Mouse (Mus musculus): ENCODE data around the gene Arpc1b. TPM values are rescaled to one million over a fixed set of nuclear protein-coding genes. Genes with fewer than 3 reads are reported as not detected.

Gene Arpc1b
- polyA plus RNA-seq, 1 experiment from 2014 or later, result 214 TPM

DNA sequence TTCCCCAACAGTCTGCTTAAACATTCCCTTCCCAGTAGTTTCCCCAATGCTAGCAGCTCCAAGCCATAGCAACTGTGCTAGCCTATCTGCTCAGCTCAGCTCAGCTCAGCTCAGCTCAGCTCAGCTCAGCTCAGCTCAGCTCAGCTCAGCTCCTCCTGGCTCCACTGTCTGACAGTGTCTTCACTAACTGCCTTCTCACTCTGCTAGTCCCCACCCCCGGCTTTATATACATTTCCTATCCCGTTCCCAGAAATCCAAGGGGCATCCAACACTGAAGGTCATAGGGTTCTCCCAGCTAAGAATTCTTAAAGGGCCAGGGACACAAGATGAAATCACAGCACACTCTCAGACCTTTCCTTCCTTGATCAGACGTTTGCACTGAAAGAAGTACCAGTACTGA lies 50.7 kb downstream of the Arpc1b start:
- Histone ChIP-seq H3K4me2 (peak overlapping the region; percentile 31; the same call in 1 of the 2 replicates), H3K36me3 (peaks cover 24% of the 10 kb centered on the region), H3K27me3 (no peaks in the 10 kb centered on the region), H3K9me3 (replicated peaks) (no peaks in the 10 kb centered on the region), H3K4me1 (replicated peaks) (peaks cover 30% of the 10 kb centered on the region), H3K27ac (no peak overlapping the region), H3K4me3 (peak overlapping the region; percentile 9; the same call in 1 of the 2 replicates), H3K9ac (no peak overlapping the region)
- 50% methylated on average over 3 of the region's 3 CpGs for WGBS
- ATAC-seq (replicated peaks; ENCODE audit: insufficient number of reproducible peaks, insufficient read depth, low FRiP score, low read depth), result no peak

DNA sequence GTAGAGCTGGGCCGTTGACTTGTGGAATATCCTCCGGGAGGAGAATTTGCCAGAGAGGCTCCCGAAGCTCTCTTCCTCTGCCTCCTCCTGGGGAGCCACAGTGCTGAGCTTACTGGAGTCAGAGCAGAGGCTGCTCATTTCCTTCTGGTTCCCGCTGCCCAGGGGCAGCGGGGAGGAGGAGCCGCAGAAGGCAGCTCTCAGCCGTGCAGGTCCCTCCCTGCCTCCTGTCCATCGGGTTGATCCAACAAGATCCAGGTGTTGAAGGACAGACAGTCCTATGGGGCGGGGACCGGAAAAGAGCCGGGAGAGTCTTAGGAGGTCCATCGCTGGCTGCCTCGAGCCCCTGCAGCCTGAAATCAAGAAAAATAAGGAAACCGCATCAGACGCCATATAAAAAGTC lies 51.2 kb downstream of the Arpc1b start:
- Histone ChIP-seq H3K27ac (no peak overlapping the region), H3K4me1 (replicated peaks) (peaks cover 30% of the 10 kb centered on the region), H3K27me3 (no peaks in the 10 kb centered on the region), H3K4me3 (no peak overlapping the region), H3K9me3 (replicated peaks) (no peaks in the 10 kb centered on the region), H3K4me2 (peak overlapping the region; percentile 31; the same call in 1 of the 2 replicates), H3K36me3 (peaks cover 23% of the 10 kb centered on the region), H3K9ac (no peak overlapping the region)
- 72% methylated on average over 15 of the region's 15 CpGs for WGBS
- ATAC-seq (replicated peaks; ENCODE audit: insufficient number of reproducible peaks, insufficient read depth, low FRiP score, low read depth), result no peak

DNA sequence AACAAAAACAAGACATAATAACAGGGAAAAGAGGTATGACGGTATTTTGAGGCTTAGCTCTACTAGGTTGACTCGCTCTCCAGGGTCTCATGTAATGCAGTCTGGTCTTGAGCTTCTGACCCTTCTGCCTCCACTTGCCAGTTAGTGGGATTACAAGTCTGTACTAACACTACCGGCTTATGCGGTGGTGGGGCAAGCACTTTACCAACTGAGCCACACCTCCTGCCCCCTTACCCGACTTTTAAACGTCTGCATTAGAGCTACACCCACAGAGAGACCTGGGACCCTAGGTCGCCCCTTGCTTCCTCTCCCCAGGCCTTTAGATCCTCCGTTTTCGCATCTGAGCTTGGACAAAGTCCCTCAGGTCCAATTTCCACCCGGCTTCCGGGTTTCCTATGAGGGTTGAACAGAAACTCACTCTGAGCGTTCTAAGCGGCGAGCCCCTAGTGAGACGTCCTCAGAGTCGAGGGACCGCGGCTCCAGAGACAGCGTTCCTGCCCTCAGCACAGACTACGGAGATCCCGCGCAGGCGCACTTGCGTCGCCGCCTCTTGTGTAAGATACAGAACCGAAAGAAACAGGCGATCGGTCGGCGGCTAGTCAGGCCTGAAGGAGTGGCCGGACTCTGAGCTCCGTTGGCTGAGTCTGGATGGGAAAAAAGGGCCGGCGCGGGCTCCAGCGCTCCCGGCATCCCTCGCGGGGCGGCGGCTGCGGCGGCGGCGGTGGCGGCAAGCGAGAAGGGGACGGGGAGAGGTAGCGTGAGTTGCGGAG lies 52.7 kb downstream of the Arpc1b start, which contains the start of the genes Ptcd1 and Cpsf4:
Gene Ptcd1 (minus strand): TSS at position 573 of the 770 bp plus-strand sequence.
Gene Cpsf4 (plus strand): TSS at position 678 of the 770 bp plus-strand sequence.
- no peaks in the 10 kb centered on the region for H3K9me3 ChIP-seq (replicated peaks)
- H3K27ac ChIP-seq, result peak within 1 kb of the TSS; percentile 93
- H3K4me3 ChIP-seq, result peak within 1 kb of the TSS; percentile 91
- H3K36me3 ChIP-seq, result peaks cover 20% of the 10 kb centered on the region
- under 1% methylated on average over 50 of the region's 51 CpGs for WGBS
- H3K27me3 ChIP-seq, result no peaks in the 10 kb centered on the region
- peak; percentile 92 for ATAC-seq (replicated peaks; ENCODE audit: insufficient number of reproducible peaks, insufficient read depth, low FRiP score, low read depth)
- peak within 1 kb of the TSS; percentile 95 for H3K9ac ChIP-seq
- peak within 1 kb of the TSS; percentile 87 for H3K4me2 ChIP-seq
- peaks cover 30% of the 10 kb centered on the region for H3K4me1 ChIP-seq (replicated peaks)

DNA sequence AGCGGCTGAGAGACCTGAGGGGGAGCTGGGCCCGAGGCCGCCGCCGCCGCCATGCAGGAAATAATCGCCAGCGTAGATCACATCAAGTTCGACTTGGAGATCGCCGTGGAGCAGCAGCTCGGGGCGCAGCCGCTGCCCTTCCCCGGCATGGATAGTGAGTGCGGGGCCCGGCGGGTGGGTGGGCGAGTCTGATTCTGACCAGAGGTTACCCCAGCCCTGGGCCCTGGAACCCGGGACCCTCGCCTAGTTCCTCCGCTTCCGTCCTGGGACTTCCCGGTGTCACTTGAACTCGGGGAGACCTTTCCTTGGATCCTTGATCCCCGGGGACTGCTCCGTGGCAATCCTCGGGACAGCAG lies 53.3 kb downstream of the Arpc1b start:
- no peaks in the 10 kb centered on the region for H3K27me3 ChIP-seq
- H3K4me2 ChIP-seq, result peak overlapping the region; percentile 87
- peaks cover 26% of the 10 kb centered on the region for H3K36me3 ChIP-seq
- peak; percentile 18 for ATAC-seq (replicated peaks; ENCODE audit: insufficient number of reproducible peaks, insufficient read depth, low FRiP score, low read depth)
- peak overlapping the region; percentile 95 for H3K9ac ChIP-seq
- H3K4me1 ChIP-seq (replicated peaks), result peaks cover 30% of the 10 kb centered on the region
- H3K9me3 ChIP-seq (replicated peaks), result no peaks in the 10 kb centered on the region
- peak overlapping the region; percentile 91 for H3K4me3 ChIP-seq
- WGBS, result under 1% methylated on average over 28 of the region's 28 CpGs
- H3K27ac ChIP-seq, result peak overlapping the region; percentile 93

DNA sequence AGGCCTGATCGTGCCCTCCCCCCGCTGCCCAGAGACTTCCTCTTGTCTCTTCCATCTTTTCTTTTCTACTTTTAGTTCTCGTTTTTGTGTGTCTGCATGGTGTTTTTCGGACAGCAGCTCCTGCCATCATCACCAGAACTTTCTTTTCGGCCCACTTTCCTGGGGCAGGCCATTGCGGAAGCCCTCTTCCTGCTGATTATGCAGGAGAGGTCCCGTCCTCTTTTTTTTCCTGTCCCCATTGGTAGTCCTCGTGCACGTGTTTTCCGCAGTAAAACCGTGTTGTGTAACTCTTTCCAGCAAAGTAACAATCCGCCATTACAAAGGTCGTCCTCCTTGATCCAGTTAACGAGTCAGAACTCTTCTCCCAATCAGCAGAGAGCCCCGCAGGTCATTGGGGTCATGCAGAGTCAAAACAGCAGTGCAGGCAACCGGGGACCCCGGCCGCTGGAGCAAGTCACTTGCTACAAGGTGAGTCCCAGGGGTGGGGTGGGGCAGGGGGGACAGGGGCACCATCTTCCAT lies 64.5 kb downstream of the Arpc1b start:
- Histone ChIP-seq H3K9me3 (replicated peaks) (no peaks in the 10 kb centered on the region), H3K36me3 (peaks cover 97% of the 10 kb centered on the region), H3K27me3 (no peaks in the 10 kb centered on the region), H3K27ac (no peak overlapping the region), H3K4me2 (no peak overlapping the region), H3K4me3 (no peak overlapping the region), H3K4me1 (replicated peaks) (peaks cover 5% of the 10 kb centered on the region; the same call in 1 of the 2 replicates), H3K9ac (no peak overlapping the region)
- ATAC-seq (replicated peaks; ENCODE audit: insufficient number of reproducible peaks, insufficient read depth, low FRiP score, low read depth), result no peak
- WGBS, result 83% methylated on average over 18 of the region's 18 CpGs

Other genes starting within 250 kb of the Arpc1b start
- 11.3 and 13.8 TPM in 2 replicates for gene Smurf1, start 148.4 kb upstream of the Arpc1b start, polyA plus RNA-seq (2015; fragmentation: Nextera tagmentation; extraction: Ambion mirVana)
- not detected in 2 replicates for gene Gm4871, start 81.5 kb upstream of the Arpc1b start, polyA plus RNA-seq (2015; fragmentation: Nextera tagmentation; extraction: Ambion mirVana)
- gene 1700018F24Rik, start 71.2 kb upstream of the Arpc1b start, polyA plus RNA-seq (2015; fragmentation: Nextera tagmentation; extraction: Ambion mirVana), result not detected in 2 replicates
- 86.8 and 96.4 TPM in 2 replicates for gene Arpc1a, start 30.4 kb upstream of the Arpc1b start, polyA plus RNA-seq (2015; fragmentation: Nextera tagmentation; extraction: Ambion mirVana)
- not detected in 2 replicates for gene Kpna7, start 30.2 kb upstream of the Arpc1b start, polyA plus RNA-seq (2015; fragmentation: Nextera tagmentation; extraction: Ambion mirVana)
- 52.1 and 65.4 TPM in 2 replicates for gene Pdap1, start 26.0 kb downstream of the Arpc1b start, polyA plus RNA-seq (2015; fragmentation: Nextera tagmentation; extraction: Ambion mirVana)
- 113 and 116 TPM in 2 replicates for gene Bud31, start 26.1 kb downstream of the Arpc1b start, polyA plus RNA-seq (2015; fragmentation: Nextera tagmentation; extraction: Ambion mirVana)
- gene Ptcd1, start 52.9 kb downstream of the Arpc1b start, polyA plus RNA-seq (2015; fragmentation: Nextera tagmentation; extraction: Ambion mirVana), result 11.9 and 15.8 TPM in 2 replicates
- 20.9 and 28.2 TPM in 2 replicates for gene Cpsf4, start 53.0 kb downstream of the Arpc1b start, polyA plus RNA-seq (2015; fragmentation: Nextera tagmentation; extraction: Ambion mirVana)
- 1,147 and 1,514 TPM in 2 replicates for gene Atp5j2, start 77.8 kb downstream of the Arpc1b start, polyA plus RNA-seq (2015; fragmentation: Nextera tagmentation; extraction: Ambion mirVana)
- 6.0 and 7.4 TPM in 2 replicates for gene Zkscan14, start 87.7 kb downstream of the Arpc1b start, polyA plus RNA-seq (2015; fragmentation: Nextera tagmentation; extraction: Ambion mirVana)
- 8.4 and 10.3 TPM in 2 replicates for gene Zkscan5, start 90.3 kb downstream of the Arpc1b start, polyA plus RNA-seq (2015; fragmentation: Nextera tagmentation; extraction: Ambion mirVana)
- gene Zfp655, start 117.5 kb downstream of the Arpc1b start, polyA plus RNA-seq (2015; fragmentation: Nextera tagmentation; extraction: Ambion mirVana), result 27.4 and 29.6 TPM in 2 replicates
- gene Zscan25, start 166.3 kb downstream of the Arpc1b start, polyA plus RNA-seq (2015; fragmentation: Nextera tagmentation; extraction: Ambion mirVana), result 0.40 and 0.62 TPM in 2 replicates
- not detected in 2 replicates for gene Cyp3a57, start 231.1 kb downstream of the Arpc1b start, polyA plus RNA-seq (2015; fragmentation: Nextera tagmentation; extraction: Ambion mirVana)

Measured in heart, embryonic 15.5 days (tissue).